Mouse (Mus musculus) adrenal gland, adult 8-10 months (tissue): ENCODE measurements around the gene Magea2. TPM values are rescaled to one million over a fixed set of nuclear protein-coding genes. Genes with fewer than 3 reads are reported as not detected.
"Not testable (repeated sequence)": the region's sequence is repeated elsewhere in the genome, so short reads cannot be mapped to it uniquely, and the experiment has no call there.

Experiments
- DNase-seq: peaks from one replicate; pipeline ENCODE4 v3.0.0; 2022
- total RNA-seq, 4 experiments: library from RNA; stranded (reverse); gene quantifications; 2 replicates each; pipeline ENCODE4 v1.2.4; 2022

Magea2 gene
- total RNA-seq = not detected

GRCm38 (mm10) chrX:155093566-155093965, at the start of gene Magea2:
TSS of gene Magea2 (minus strand) at chrX:155093666.
- DNase-seq = not testable (repeated sequence)

DNA sequence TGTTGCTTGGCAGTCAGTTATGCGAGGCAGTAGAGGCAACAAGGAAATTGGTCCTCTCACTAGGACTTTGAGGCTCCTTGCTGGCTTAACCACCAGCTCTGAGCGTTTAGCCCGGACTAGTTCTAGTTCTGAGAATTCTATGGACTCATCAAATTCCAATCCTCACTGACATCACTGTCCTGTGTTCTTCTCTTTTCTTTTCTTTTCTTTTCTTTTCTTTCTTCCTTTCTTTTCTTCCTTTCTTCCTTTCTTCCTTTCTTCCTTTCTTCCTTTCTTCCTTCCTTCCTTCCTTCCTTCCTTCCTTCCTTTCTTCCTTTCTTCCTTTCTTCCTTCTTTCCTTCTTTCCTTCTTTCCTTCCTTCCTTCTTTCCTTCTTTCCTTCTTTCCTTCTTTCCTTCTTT, 34.8 kb upstream of the Magea2 start, which contains the start of gene Cldn34b2:
Gene Cldn34b2, minus strand, starts transcription at position 101 of the 400 bp plus-strand sequence.
- not testable (repeated sequence) for DNase-seq

DNA sequence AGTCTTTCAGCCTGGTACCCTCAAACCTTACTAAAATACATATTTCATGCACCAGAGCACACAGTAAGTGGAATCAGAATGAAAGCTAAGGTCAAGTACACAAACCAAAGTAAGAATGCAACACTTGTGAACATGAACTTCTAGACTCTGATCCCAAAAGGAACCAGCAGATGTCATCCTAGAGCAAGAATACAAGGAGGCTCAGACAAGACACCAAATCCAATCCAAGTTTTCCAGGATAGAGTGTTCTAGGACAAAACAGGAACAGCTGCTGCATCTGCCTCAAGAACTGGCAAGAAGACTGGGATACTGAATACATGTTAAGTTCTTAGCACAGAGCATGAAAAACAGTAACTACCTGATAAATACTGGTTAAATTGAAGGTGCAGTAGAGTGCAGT, 4.6 kb upstream of the Magea2 start:
- DNase-seq = no peak

DNA sequence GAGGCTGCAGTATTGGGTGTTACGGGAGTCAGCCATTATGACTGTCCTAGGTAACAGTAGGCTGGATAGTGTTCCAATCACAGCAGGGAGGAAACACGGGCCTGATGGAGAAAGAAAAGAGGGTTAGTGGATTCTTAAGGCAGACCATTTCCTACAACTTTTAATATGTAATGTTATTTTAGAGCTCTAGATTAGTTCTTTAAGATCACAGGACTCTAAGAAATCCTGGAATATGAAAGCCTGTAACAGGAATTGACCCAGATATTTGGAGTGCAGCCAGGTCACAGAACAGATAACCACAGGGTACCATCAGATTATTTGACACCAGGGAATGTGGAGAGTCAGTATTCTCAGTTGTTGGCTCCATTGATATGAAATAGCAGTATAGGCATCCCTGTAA, 3.8 kb downstream of the Magea2 start, which contains the start of gene Magea1:
Gene Magea1, minus strand, starts transcription at position 101 of the 400 bp plus-strand sequence.
- not testable (repeated sequence) for DNase-seq

DNA sequence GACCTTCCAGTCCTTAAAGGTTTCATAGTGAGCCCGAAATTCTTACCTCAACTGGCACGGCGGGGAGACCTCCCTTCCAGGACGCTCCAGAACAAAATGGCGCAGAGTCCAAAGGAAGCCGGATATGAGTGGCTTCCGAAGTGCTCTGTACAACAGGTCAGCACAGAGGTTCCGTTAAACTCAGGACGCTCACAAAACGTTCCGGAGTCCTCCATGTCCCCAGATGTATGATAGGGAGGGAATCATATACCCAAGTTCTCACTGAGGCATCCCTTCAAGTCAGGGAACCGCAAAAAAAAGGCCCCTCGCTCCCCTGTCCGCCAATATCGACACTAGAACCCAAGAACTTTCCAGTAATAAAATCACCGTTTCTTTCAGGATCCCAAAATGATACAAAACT, 30.4 kb downstream of the Magea2 start, which contains the start of gene Magea5:
Gene Magea5, minus strand, starts transcription at position 101 of the 400 bp plus-strand sequence.
- not testable (repeated sequence) for DNase-seq

DNA sequence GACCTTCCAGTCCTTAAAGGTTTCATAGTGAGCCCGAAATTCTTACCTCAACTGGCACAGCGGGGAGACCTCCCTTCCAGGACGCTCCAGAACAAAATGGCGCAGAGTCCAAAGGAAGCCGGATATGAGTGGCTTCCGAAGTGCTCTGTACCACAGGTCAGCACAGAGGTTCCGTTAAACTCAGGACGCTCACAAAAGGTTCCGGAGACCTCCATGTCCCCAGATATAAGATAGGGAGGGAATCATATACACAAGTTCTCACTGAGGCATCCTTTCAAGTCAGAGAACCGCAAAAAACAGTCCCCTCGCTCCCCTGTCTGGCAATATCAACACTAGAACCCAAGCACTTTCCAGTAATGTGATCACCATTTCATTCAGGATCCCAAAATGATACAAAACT, 97.7 kb downstream of the Magea2 start, which contains the start of gene Magea8:
Gene Magea8, minus strand, starts transcription at position 101 of the 400 bp plus-strand sequence.
- DNase-seq = not testable (repeated sequence)

Other genes with a start within 250 kb of the Magea2 start
- gene Cldn34b1, start 203.4 kb downstream of the Magea2 start, total RNA-seq = not detected
- not detected for gene Magea6, start 157.7 kb downstream of the Magea2 start, total RNA-seq
- not detected for gene Magea3, start 144.2 kb downstream of the Magea2 start, total RNA-seq
- not detected for gene Magea8, start 97.8 kb downstream of the Magea2 start, total RNA-seq
- gene Magea5, start 30.5 kb downstream of the Magea2 start, total RNA-seq = not detected
- gene Magea1, start 3.9 kb downstream of the Magea2 start, total RNA-seq = not detected
- not detected for gene Cldn34b2, start 34.7 kb upstream of the Magea2 start, total RNA-seq
- gene Sat1, start 122.8 kb upstream of the Magea2 start, total RNA-seq = 100 to 1,000 TPM; 112 to 145 (median 136) TPM
- gene Acot9, start 168.8 kb upstream of the Magea2 start, total RNA-seq = 10 to 100 TPM; 46.2 to 52.9 (median 49.2) TPM
- 10 to 100 TPM; 23.2 to 31.9 (median 28.9) TPM for gene Prdx4, start 247.1 kb upstream of the Magea2 start, total RNA-seq